Mouse (Mus musculus): ENCODE data around the gene Gm6502. TPM values are rescaled to one million over a fixed set of nuclear protein-coding genes. Genes with fewer than 3 reads are reported as not detected.
"Not testable (repeated sequence)": the region's sequence is repeated elsewhere in the genome, so short reads cannot be mapped to it uniquely, and the experiment has no call there.

The Gm6502 gene
- not detected in 2 replicates for polyA plus RNA-seq (2014; fragmentation: Nextera tagmentation; extraction: Ambion mirVana)

GRCm38 (mm10) chr5:94314135-94314534 lies at the start of gene Gm6502:
TSS of gene Gm6502 (plus strand) at chr5:94314435.
- H3K4me3 ChIP-seq (ENCODE audit: low read depth, low read length); H3K4me1 ChIP-seq (replicated peaks; ENCODE audit: control insufficient read depth, insufficient read depth, low read length); ATAC-seq (replicated peaks; ENCODE audit: low FRiP score); H3K27me3 ChIP-seq (ENCODE audit: control insufficient read depth, insufficient read depth, low read length); H3K9ac ChIP-seq (ENCODE audit: low read length); H3K9me3 ChIP-seq (ENCODE audit: control insufficient read depth, low read length); DNase-seq (ENCODE audit: low spot score); H3K4me2 ChIP-seq (ENCODE audit: low read depth, low read length, severe bottlenecking); H3K27ac ChIP-seq (ENCODE audit: low read depth, low read length); H3K36me3 ChIP-seq (ENCODE audit: control insufficient read depth, insufficient read depth, low read length): not testable (repeated sequence)
- no CpG with 5 or more reads among the region's 2 CpGs for WGBS

DNA sequence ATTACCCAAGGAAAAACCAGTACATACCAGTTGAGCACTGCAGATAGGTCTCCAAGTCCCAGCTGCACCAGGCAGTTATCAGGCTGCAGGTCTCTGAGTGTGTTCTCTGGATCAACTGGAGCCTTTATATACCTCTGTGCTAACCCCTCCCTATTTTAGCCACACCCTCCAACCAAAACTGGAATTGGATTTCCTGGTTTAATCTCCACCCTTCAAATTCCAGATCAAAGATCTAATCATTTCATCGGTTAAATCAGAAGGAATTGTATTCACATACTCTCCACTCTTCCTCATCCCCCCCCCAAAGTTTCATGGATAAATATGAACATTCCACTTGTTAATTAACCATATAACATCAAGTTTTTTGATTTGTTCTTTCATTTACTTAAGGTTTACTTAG lies 7.5 kb upstream of the Gm6502 start, which contains the start of gene A430089I19Rik:
Gene A430089I19Rik, minus strand, starts transcription at position 101 of the 400 bp plus-strand sequence.
- not testable (repeated sequence) for H3K36me3 ChIP-seq (ENCODE audit: control insufficient read depth, insufficient read depth, low read length); H3K4me2 ChIP-seq (ENCODE audit: low read depth, low read length, severe bottlenecking); H3K9ac ChIP-seq (ENCODE audit: low read length); H3K9me3 ChIP-seq (ENCODE audit: control insufficient read depth, low read length); H3K4me3 ChIP-seq (ENCODE audit: low read depth, low read length); H3K27me3 ChIP-seq (ENCODE audit: control insufficient read depth, insufficient read depth, low read length); DNase-seq (ENCODE audit: low spot score); ATAC-seq (replicated peaks; ENCODE audit: low FRiP score); H3K27ac ChIP-seq (ENCODE audit: low read depth, low read length); H3K4me1 ChIP-seq (replicated peaks; ENCODE audit: control insufficient read depth, insufficient read depth, low read length)
- WGBS, result 86% methylated on average over 1 of the region's 1 CpGs

DNA sequence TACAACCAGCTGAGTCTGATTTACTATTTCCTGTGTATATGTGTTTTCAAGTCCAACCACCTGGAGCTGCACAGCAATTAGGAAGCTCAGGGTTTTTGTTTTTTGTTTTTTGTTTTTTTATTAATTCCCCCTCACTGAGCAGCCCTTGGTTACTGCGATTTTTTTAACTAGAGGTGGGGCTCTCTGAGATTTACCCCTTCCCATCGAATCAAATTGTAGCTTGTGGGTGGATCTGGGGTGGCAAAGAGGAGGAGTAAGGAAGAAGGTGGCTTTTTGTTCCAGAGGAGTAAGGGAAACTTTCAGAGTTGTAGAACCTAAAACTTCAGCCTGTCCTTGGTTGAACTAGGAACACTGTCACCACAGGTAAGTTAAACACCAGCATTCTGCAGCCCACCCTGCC lies 25.2 kb downstream of the Gm6502 start, which contains the start of gene AA792892:
Gene AA792892, plus strand, starts transcription at position 301 of the 400 bp plus-strand sequence.
- H3K36me3 ChIP-seq (ENCODE audit: control insufficient read depth, insufficient read depth, low read length); H3K4me3 ChIP-seq (ENCODE audit: low read depth, low read length); H3K9ac ChIP-seq (ENCODE audit: low read length); H3K9me3 ChIP-seq (ENCODE audit: control insufficient read depth, low read length); H3K27me3 ChIP-seq (ENCODE audit: control insufficient read depth, insufficient read depth, low read length); DNase-seq (ENCODE audit: low spot score); ATAC-seq (replicated peaks; ENCODE audit: low FRiP score); H3K4me2 ChIP-seq (ENCODE audit: low read depth, low read length, severe bottlenecking); H3K27ac ChIP-seq (ENCODE audit: low read depth, low read length); H3K4me1 ChIP-seq (replicated peaks; ENCODE audit: control insufficient read depth, insufficient read depth, low read length): not testable (repeated sequence)
- WGBS, result no CpG with 5 or more reads among the region's 2 CpGs

Other genes with a start within 250 kb of the Gm6502 start
- gene BC061212, start 243.9 kb upstream of the Gm6502 start, polyA plus RNA-seq (2014; fragmentation: Nextera tagmentation; extraction: Ambion mirVana), result not detected in 2 replicates
- not detected in 2 replicates for gene Gm6351, start 238.1 kb upstream of the Gm6502 start, polyA plus RNA-seq (2014; fragmentation: Nextera tagmentation; extraction: Ambion mirVana)
- gene Gm3106, start 96.4 kb upstream of the Gm6502 start, polyA plus RNA-seq (2014; fragmentation: Nextera tagmentation; extraction: Ambion mirVana), result not detected in 2 replicates
- gene A430089I19Rik, start 7.6 kb upstream of the Gm6502 start, polyA plus RNA-seq (2014; fragmentation: Nextera tagmentation; extraction: Ambion mirVana), result not detected in 2 replicates
- gene AA792892, start 25.3 kb downstream of the Gm6502 start, polyA plus RNA-seq (2014; fragmentation: Nextera tagmentation; extraction: Ambion mirVana), result not detected in 2 replicates
- gene Gm7682, start 131.3 kb downstream of the Gm6502 start, polyA plus RNA-seq (2014; fragmentation: Nextera tagmentation; extraction: Ambion mirVana), result not detected in 2 replicates
- gene Gm3139, start 211.9 kb downstream of the Gm6502 start, polyA plus RNA-seq (2014; fragmentation: Nextera tagmentation; extraction: Ambion mirVana), result not detected in 2 replicates